Mouse (Mus musculus) thymus, adult 2 months (tissue): Measurements from ENCODE around the gene 4930583I09Rik.

Source experiments
- CTCF ChIP-seq: fragments of 200-500 bp; IDR thresholded peaks from 2 replicates; pipeline ENCODE4 v1.5.1; 2012; ENCODE audit warnings: mild to moderate bottlenecking, control low read depth, low read length, moderate library complexity, borderline replicate concordance; ENCODE audit not compliant: control insufficient read depth, poor library complexity, insufficient read depth; ENCODE audit errors: extremely low read depth
- POLR2A ChIP-seq: fragments of 200-500 bp; IDR thresholded peaks from 2 replicates; pipeline ENCODE4 v1.6.1; 2012; ENCODE audit warnings: mild to moderate bottlenecking, low read length, control low read depth, moderate library complexity; ENCODE audit not compliant: control insufficient read depth, poor library complexity, insufficient read depth; ENCODE audit errors: extremely low read depth

GRCm38 (mm10) chr17:64827482-64827881 is 8.4 kb downstream of the 4930583I09Rik start:
- no peak for TF ChIP-seq CTCF
- no peak for TF ChIP-seq POLR2A
